Mouse (Mus musculus) testis, postnatal 10 days (tissue): ENCODE results near the gene Sh2b1.

ENCODE experiments used
- DNase-seq: peaks from one replicate; pipeline ENCODE4 v3.0.0; 2021; ENCODE audit warnings: low spot score

Gene Sh2b1

GRCm38 (mm10) chr7:126474486-126474955 lies 703 bp downstream of the Sh2b1 start:
- DNase-seq: peak; percentile 63

GRCm38 (mm10) chr7:126473470-126474086 lies 1.6 kb downstream of the Sh2b1 start:
- peak; percentile 38 for DNase-seq

GRCm38 (mm10) chr7:126472713-126473112 lies 2.5 kb downstream of the Sh2b1 start:
- peak; percentile 46 for DNase-seq

- DNase-seq: peak; percentile 45
Observed at GRCm38 (mm10) chr7:126472306-126472705, 2.9 kb downstream of the Sh2b1 start.

- no peak for DNase-seq
Observed at GRCm38 (mm10) chr7:126471853-126472252, 3.4 kb downstream of the Sh2b1 start.

- no peak for DNase-seq
Observed at GRCm38 (mm10) chr7:126471361-126471760, 3.9 kb downstream of the Sh2b1 start.

- DNase-seq: no peak
Observed at GRCm38 (mm10) chr7:126470077-126470476, 5.1 kb downstream of the Sh2b1 start.

- no peak for DNase-seq
Observed at GRCm38 (mm10) chr7:126467834-126468627, 7.2 kb downstream of the Sh2b1 start.

- DNase-seq: peak; percentile 70
Observed at GRCm38 (mm10) chr7:126467271-126467670, 8.0 kb downstream of the Sh2b1 start.

- DNase-seq: no peak
Observed at GRCm38 (mm10) chr7:126466707-126467106, 8.5 kb downstream of the Sh2b1 start.

GRCm38 (mm10) chr7:126466116-126466515 lies 9.1 kb downstream of the Sh2b1 start:
- no peak for DNase-seq

- DNase-seq: peak; percentile 70
Observed at GRCm38 (mm10) chr7:126465246-126466030, 9.8 kb downstream of the Sh2b1 start.

GRCm38 (mm10) chr7:126464836-126465235 lies 10.4 kb downstream of the Sh2b1 start:
- DNase-seq: peak; percentile 70

GRCm38 (mm10) chr7:126464121-126464520 lies 11.1 kb downstream of the Sh2b1 start:
- peak; percentile 64 for DNase-seq

GRCm38 (mm10) chr7:126463547-126463946 lies 11.7 kb downstream of the Sh2b1 start:
- DNase-seq: no peak

- DNase-seq: peak; percentile 47
Observed at GRCm38 (mm10) chr7:126463004-126463403, 12.2 kb downstream of the Sh2b1 start, which contains the start of gene Atp2a1. Gene Atp2a1 (minus strand): TSS chr7:126463108.

GRCm38 (mm10) chr7:126461626-126462025 lies 13.6 kb downstream of the Sh2b1 start:
- peak; percentile 32 for DNase-seq

- peak; percentile 31 for DNase-seq
Observed at GRCm38 (mm10) chr7:126460623-126461399, 14.4 kb downstream of the Sh2b1 start.

- DNase-seq: peak; percentile 47
Observed at GRCm38 (mm10) chr7:126458844-126459618, 16.2 kb downstream of the Sh2b1 start.

GRCm38 (mm10) chr7:126458225-126458624 lies 17.0 kb downstream of the Sh2b1 start:
- peak; percentile 33 for DNase-seq
